Mouse (Mus musculus): Measurements from ENCODE around the gene Vgf. TPM values are rescaled to one million over a fixed set of nuclear protein-coding genes. Genes with fewer than 3 reads are reported as not detected.

Gene Vgf
- polyA plus RNA-seq, 1 experiment from 2014 or later, result 2.4 TPM

- WGBS, result 86% methylated on average over 5 of the region's 5 CpGs
- Histone ChIP-seq H3K9ac (replicated peaks) (no peak overlapping the region), H3K36me3 (no peaks in the 10 kb centered on the region), H3K4me2 (replicated peaks) (no peak overlapping the region), H3K4me3 (replicated peaks) (no peak overlapping the region), H3K9me3 (no peaks in the 10 kb centered on the region; the same call in 1 of the 2 replicates), H3K27ac (no peak overlapping the region), H3K27me3 (no peaks in the 10 kb centered on the region), H3K4me1 (replicated peaks) (peaks cover 2% of the 10 kb centered on the region; the same call in 1 of the 2 replicates)
- ATAC-seq, result no peak
These were observed 25.8 kb downstream of the Vgf start for GRCm38 (mm10) chr5:137051914-137052505.

GRCm38 (mm10) chr5:137054299-137054698 is 28.1 kb downstream of the Vgf start:
- H3K27ac ChIP-seq, result no peak overlapping the region
- no peak overlapping the region for H3K4me2 ChIP-seq (replicated peaks)
- H3K9ac ChIP-seq (replicated peaks), result no peak overlapping the region
- no peak overlapping the region for H3K4me3 ChIP-seq (replicated peaks)
- WGBS, result 93% methylated on average over 7 of the region's 7 CpGs
- no peak for ATAC-seq
- no peaks in the 10 kb centered on the region for H3K4me1 ChIP-seq (replicated peaks)
- H3K27me3 ChIP-seq, result no peaks in the 10 kb centered on the region
- H3K36me3 ChIP-seq, result no peaks in the 10 kb centered on the region
- no peaks in the 10 kb centered on the region; the same call in 1 of the 2 replicates for H3K9me3 ChIP-seq

- Histone ChIP-seq H3K36me3 (no peaks in the 10 kb centered on the region), H3K27ac (no peak overlapping the region), H3K4me2 (replicated peaks) (no peak overlapping the region), H3K9ac (replicated peaks) (no peak overlapping the region), H3K9me3 (no peaks in the 10 kb centered on the region; the same call in 1 of the 2 replicates), H3K4me3 (replicated peaks) (no peak overlapping the region), H3K4me1 (replicated peaks) (no peaks in the 10 kb centered on the region), H3K27me3 (no peaks in the 10 kb centered on the region)
- 91% methylated on average over 5 of the region's 5 CpGs for WGBS
- ATAC-seq, result no peak
These were observed 28.7 kb downstream of the Vgf start for GRCm38 (mm10) chr5:137054873-137055272.

- ATAC-seq, result no peak
- Histone ChIP-seq H3K27me3 (no peaks in the 10 kb centered on the region), H3K9ac (replicated peaks) (no peak overlapping the region), H3K9me3 (no peaks in the 10 kb centered on the region), H3K36me3 (no peaks in the 10 kb centered on the region), H3K4me1 (replicated peaks) (no peaks in the 10 kb centered on the region), H3K4me2 (replicated peaks) (no peak overlapping the region), H3K27ac (no peak overlapping the region), H3K4me3 (replicated peaks) (no peak overlapping the region)
- 33% methylated on average over 10 of the region's 12 CpGs for WGBS
These were observed 35.8 kb downstream of the Vgf start for GRCm38 (mm10) chr5:137061809-137062481.

GRCm38 (mm10) chr5:137062601-137063000 is 36.4 kb downstream of the Vgf start:
- Histone ChIP-seq H3K4me3 (replicated peaks) (no peak overlapping the region), H3K4me1 (replicated peaks) (no peaks in the 10 kb centered on the region), H3K27ac (no peak overlapping the region), H3K9me3 (no peaks in the 10 kb centered on the region), H3K36me3 (no peaks in the 10 kb centered on the region), H3K9ac (replicated peaks) (no peak overlapping the region), H3K4me2 (replicated peaks) (no peak overlapping the region), H3K27me3 (no peaks in the 10 kb centered on the region)
- ATAC-seq, result no peak
- 91% methylated on average over 5 of the region's 5 CpGs for WGBS

- 65% methylated on average over 6 of the region's 6 CpGs for WGBS
- no peak overlapping the region for H3K4me3 ChIP-seq (replicated peaks)
- ATAC-seq, result no peak
- H3K27ac ChIP-seq, result no peak overlapping the region
- no peak overlapping the region for H3K4me2 ChIP-seq (replicated peaks)
- H3K36me3 ChIP-seq, result no peaks in the 10 kb centered on the region
- H3K27me3 ChIP-seq, result no peaks in the 10 kb centered on the region; the same call in 1 of the 2 replicates
- H3K9ac ChIP-seq (replicated peaks), result no peak overlapping the region
- no peaks in the 10 kb centered on the region for H3K4me1 ChIP-seq (replicated peaks)
- no peaks in the 10 kb centered on the region for H3K9me3 ChIP-seq
These were observed 39.3 kb downstream of the Vgf start for GRCm38 (mm10) chr5:137065454-137065853.

GRCm38 (mm10) chr5:137065923-137066322 is 39.7 kb downstream of the Vgf start:
- Histone ChIP-seq H3K27ac (no peak overlapping the region), H3K36me3 (no peaks in the 10 kb centered on the region), H3K4me3 (replicated peaks) (no peak overlapping the region), H3K4me1 (replicated peaks) (no peaks in the 10 kb centered on the region), H3K9me3 (no peaks in the 10 kb centered on the region), H3K27me3 (no peaks in the 10 kb centered on the region; the same call in 1 of the 2 replicates), H3K9ac (replicated peaks) (no peak overlapping the region), H3K4me2 (replicated peaks) (no peak overlapping the region)
- 70% methylated on average over 8 of the region's 8 CpGs for WGBS
- ATAC-seq, result no peak

- no peak for ATAC-seq
- Histone ChIP-seq H3K4me2 (replicated peaks) (no peak overlapping the region), H3K36me3 (no peaks in the 10 kb centered on the region), H3K9me3 (no peaks in the 10 kb centered on the region), H3K27ac (no peak overlapping the region), H3K4me3 (replicated peaks) (no peak overlapping the region), H3K4me1 (replicated peaks) (peaks cover 12% of the 10 kb centered on the region; the same call in 1 of the 2 replicates), H3K27me3 (peaks cover 4% of the 10 kb centered on the region), H3K9ac (replicated peaks) (no peak overlapping the region)
- WGBS, result 73% methylated on average over 4 of the region's 4 CpGs
These were observed 42.5 kb downstream of the Vgf start for GRCm38 (mm10) chr5:137068711-137069110.

- 87% methylated on average over 19 of the region's 19 CpGs for WGBS
- no peak for ATAC-seq
- peaks cover 17% of the 10 kb centered on the region; the same call in 1 of the 2 replicates for H3K4me1 ChIP-seq (replicated peaks)
- no peak overlapping the region for H3K4me3 ChIP-seq (replicated peaks)
- H3K9ac ChIP-seq (replicated peaks), result no peak overlapping the region
- H3K27ac ChIP-seq, result no peak overlapping the region
- peaks cover 4% of the 10 kb centered on the region for H3K27me3 ChIP-seq
- no peaks in the 10 kb centered on the region for H3K9me3 ChIP-seq
- no peak overlapping the region for H3K4me2 ChIP-seq (replicated peaks)
- H3K36me3 ChIP-seq, result no peaks in the 10 kb centered on the region
These were observed 44.9 kb downstream of the Vgf start for GRCm38 (mm10) chr5:137070881-137071605.

- Histone ChIP-seq H3K9me3 (no peaks in the 10 kb centered on the region), H3K4me3 (replicated peaks) (peak within 1 kb of the TSS; percentile 32), H3K27ac (0 out of 2 replicates have a peak within 1 kb of the TSS, but pooled peaks have one; percentile 44), H3K9ac (replicated peaks) (peak within 1 kb of the TSS; percentile 49; the same call in 1 of the 2 replicates), H3K36me3 (no peaks in the 10 kb centered on the region), H3K27me3 (peaks cover 4% of the 10 kb centered on the region), H3K4me2 (replicated peaks) (peak within 1 kb of the TSS; percentile 53), H3K4me1 (replicated peaks) (peaks cover 17% of the 10 kb centered on the region; the same call in 1 of the 2 replicates)
- WGBS, result 23% methylated on average over 23 of the region's 23 CpGs
- peak; percentile 89 for ATAC-seq
These were observed 46.1 kb downstream of the Vgf start, which contains the start of gene Serpine1 for GRCm38 (mm10) chr5:137072079-137072960. Gene Serpine1, minus strand, starts transcription at chr5:137072268.

- no peak for ATAC-seq
- no peaks in the 10 kb centered on the region for H3K36me3 ChIP-seq
- no peaks in the 10 kb centered on the region for H3K9me3 ChIP-seq
- peaks cover 17% of the 10 kb centered on the region; the same call in 1 of the 2 replicates for H3K4me1 ChIP-seq (replicated peaks)
- H3K9ac ChIP-seq (replicated peaks), result no peak overlapping the region
- no peak overlapping the region for H3K27ac ChIP-seq
- 96% methylated on average over 8 of the region's 8 CpGs for WGBS
- peaks cover 4% of the 10 kb centered on the region for H3K27me3 ChIP-seq
- no peak overlapping the region for H3K4me3 ChIP-seq (replicated peaks)
- no peak overlapping the region for H3K4me2 ChIP-seq (replicated peaks)
These were observed 46.9 kb downstream of the Vgf start for GRCm38 (mm10) chr5:137073141-137073540.

Data from midbrain, embryonic 13.5 days (tissue).